Mouse (Mus musculus) stomach, postnatal 0 days (tissue): ENCODE results near the gene N4bp2. TPM values are rescaled to one million over a fixed set of nuclear protein-coding genes. Genes with fewer than 3 reads are reported as not detected.

ENCODE experiments used
- ATAC-seq: fragments of 200-750 bp; cut with Nextera tagmentation; 2 replicates; pipeline ENCODE4 v1.8.0; 2017; ENCODE audit not compliant: low FRiP score, low TSS enrichment
- DNase-seq: peaks from one replicate; pipeline ENCODE4 v3.0.0-alpha.2; 2016; ENCODE audit warnings: low spot score
- H3K27ac ChIP-seq: fragments of 300-500 bp; sonication (generic); replicated peaks from 2 replicates; pipeline ENCODE4 v1.5.1; 2014; ENCODE audit warnings: mild to moderate bottlenecking, control low read depth
- H3K27me3 ChIP-seq: fragments of 300-500 bp; sonication (generic); 2 replicates; pipeline ENCODE4 v1.6.1; 2014; ENCODE audit warnings: low read length; ENCODE audit not compliant: control insufficient read depth, insufficient read depth
- H3K36me3 ChIP-seq: fragments of 300-500 bp; sonication (generic); 2 replicates; pipeline ENCODE4 v1.6.1; 2014; ENCODE audit warnings: low read length, mixed read lengths; ENCODE audit not compliant: control insufficient read depth, insufficient read depth
- H3K4me1 ChIP-seq: fragments of 300-500 bp; sonication (generic); replicated peaks from 2 replicates; pipeline ENCODE4 v1.6.1; 2014; ENCODE audit warnings: antibody characterized with exemption; ENCODE audit not compliant: control insufficient read depth, insufficient read depth
- H3K4me2 ChIP-seq: fragments of 300-500 bp; sonication (generic); replicated peaks from 2 replicates; pipeline ENCODE4 v1.6.1; 2014; ENCODE audit warnings: low read depth, mild to moderate bottlenecking, control low read depth, moderate library complexity
- H3K4me3 ChIP-seq: fragments of 300-500 bp; sonication (generic); 2 replicates; pipeline ENCODE4 v1.5.1; 2014; ENCODE audit warnings: low read depth, low read length, control low read depth
- H3K9ac ChIP-seq: fragments of 300-500 bp; sonication (generic); 2 replicates; pipeline ENCODE4 v1.6.1; 2014; ENCODE audit warnings: mild to moderate bottlenecking, low read length, control low read depth, mixed read lengths
- H3K9me3 ChIP-seq: fragments of 300-500 bp; sonication (generic); 2 replicates; pipeline ENCODE4 v1.6.1; 2016; ENCODE audit warnings: low read length; ENCODE audit not compliant: control insufficient read depth
- CTCF ChIP-seq: IDR thresholded peaks from 2 replicates; pipeline ENCODE4 v1.5.1; 2016; ENCODE audit warnings: antibody characterized with exemption, low read depth, mild to moderate bottlenecking, moderate library complexity
- EP300 ChIP-seq: optimal IDR thresholded peaks from 2 replicates; pipeline ENCODE3; 2016; ENCODE audit warnings: antibody characterized with exemption
- WGBS: fragments of 180-500 bp; shearing (Covaris S2); extraction: QIAGEN DNeasy Blood & Tissue Kit; methylation state at CpG from one replicate; pipeline ENCODE4 v1.1.7; 2014; 5-methylcytosine and 5-hydroxymethylcytosine counted together
- polyA plus RNA-seq: library from polyadenylated mRNA; unstranded; fragments of >200 nt; fragmentation: Nextera tagmentation; extraction: Ambion mirVana; gene quantifications from 2 replicates; pipeline ENCODE4 v1.2.1, GENCODE M21; 2015

Gene N4bp2
- polyA plus RNA-seq, 1 experiment from 2014 or later = 6.0 TPM

DNA sequence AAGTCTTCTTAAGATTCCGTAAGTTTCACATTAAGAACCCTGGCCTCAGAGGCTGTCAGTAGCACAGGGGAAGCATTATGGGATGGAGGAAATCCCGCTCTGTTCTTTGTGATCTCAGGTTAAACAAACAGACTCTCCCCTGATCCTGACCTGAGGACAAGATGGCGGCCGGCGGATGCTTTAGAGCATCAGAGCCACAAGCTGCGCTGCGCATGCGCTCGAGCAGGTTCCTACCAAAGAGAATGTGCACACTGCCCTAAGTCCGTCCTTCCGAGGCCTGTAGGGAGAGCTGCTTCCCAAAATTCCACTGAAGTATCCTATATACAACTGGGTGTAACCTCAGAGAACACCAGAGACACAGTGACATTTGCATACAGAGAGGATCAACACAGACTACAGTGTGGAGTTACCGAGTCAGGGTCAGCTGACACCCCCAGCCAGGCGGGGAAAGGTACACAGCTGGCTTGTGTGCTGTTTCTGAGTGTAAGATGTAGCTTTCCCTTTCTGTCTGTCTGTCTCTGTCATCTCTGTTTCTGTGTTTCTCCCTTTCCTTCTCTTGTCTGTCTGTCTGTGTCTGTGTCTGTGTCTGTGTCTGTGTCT, 108.1 kb downstream of the N4bp2 start:
- ATAC-seq (no peak), DNase-seq (no peak)
- TF ChIP-seq CTCF (no peak), EP300 (no peak)
- H3K4me1 ChIP-seq = no peaks in the 10 kb centered on the region
- WGBS = 83% methylated on average over 13 of the region's 13 CpGs
- no peak overlapping the region for H3K4me2 ChIP-seq
- no peak overlapping the region for H3K4me3 ChIP-seq
- H3K9ac ChIP-seq = no peak overlapping the region
- H3K27ac ChIP-seq = no peak overlapping the region
- H3K36me3 ChIP-seq = no peaks in the 10 kb centered on the region
- H3K27me3 ChIP-seq = no peaks in the 10 kb centered on the region
- no peaks in the 10 kb centered on the region for H3K9me3 ChIP-seq

DNA sequence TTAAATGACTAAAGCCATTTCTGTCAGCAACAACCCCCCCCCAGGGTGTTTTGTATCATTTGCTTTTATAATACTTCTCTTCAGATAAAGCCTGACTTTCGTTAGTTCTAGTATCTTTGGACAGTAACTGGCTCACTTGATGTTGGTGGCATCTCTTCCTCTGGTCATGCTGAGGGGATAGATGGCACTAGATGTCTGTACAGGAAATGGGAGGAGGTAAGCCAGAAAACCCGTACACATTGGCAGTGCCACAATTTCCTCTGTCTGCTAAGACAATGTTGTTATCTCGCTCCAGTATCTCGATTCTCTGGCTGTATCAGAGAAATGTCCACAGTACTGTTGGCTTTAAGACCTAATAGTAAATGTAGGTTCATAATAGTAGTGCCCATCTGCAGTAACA, 109.9 kb downstream of the N4bp2 start:
- H3K4me1 ChIP-seq = no peaks in the 10 kb centered on the region
- 65% methylated on average over 4 of the region's 4 CpGs for WGBS
- H3K4me3 ChIP-seq = no peak overlapping the region
- ATAC-seq (no peak), DNase-seq (no peak)
- H3K27me3 ChIP-seq = no peaks in the 10 kb centered on the region
- no peak overlapping the region for H3K27ac ChIP-seq
- no peak overlapping the region for H3K9ac ChIP-seq
- H3K36me3 ChIP-seq = no peaks in the 10 kb centered on the region
- TF ChIP-seq CTCF (no peak), EP300 (no peak)
- no peaks in the 10 kb centered on the region for H3K9me3 ChIP-seq
- H3K4me2 ChIP-seq = no peak overlapping the region

DNA sequence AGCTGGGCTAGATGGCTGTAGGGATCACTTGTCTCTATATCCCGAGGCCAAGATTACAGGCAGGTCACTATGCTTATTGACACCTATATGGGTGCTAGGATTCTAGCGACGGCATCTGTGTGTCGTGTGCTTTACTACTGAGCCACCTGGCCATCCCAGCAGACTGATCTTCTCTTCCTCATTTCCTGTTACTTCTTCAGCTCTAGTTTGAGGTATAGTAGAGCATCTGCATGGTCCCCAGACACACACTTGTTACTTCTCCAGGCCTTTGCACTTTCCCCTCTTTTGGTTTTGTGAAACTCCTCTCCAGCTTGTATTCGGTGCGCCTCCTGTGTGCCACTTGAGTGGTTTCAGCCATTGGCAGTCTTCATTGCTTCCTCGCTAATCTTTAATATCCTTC, 111.9 kb downstream of the N4bp2 start:
- no peaks in the 10 kb centered on the region for H3K9me3 ChIP-seq

DNA sequence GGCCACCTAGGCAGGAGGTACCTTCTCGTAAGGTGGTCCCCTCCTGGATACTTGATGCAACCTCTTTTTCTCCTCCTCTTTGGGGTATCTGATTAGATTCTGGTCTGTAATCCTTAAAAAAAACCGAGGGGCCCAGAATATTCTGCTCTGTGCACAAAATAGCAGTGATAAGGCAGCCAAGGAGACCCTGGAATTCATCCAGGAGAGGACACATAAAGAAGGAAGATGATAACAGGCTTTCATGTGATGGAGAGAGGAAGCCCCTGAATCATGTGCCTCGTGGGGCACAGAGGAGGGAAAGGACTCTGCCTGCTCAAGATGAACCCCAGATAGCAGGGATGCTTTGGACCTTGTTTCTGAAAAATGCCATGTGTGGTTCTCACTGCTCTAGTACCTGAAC, 115.0 kb downstream of the N4bp2 start:
- Histone ChIP-seq H3K4me2 (no peak overlapping the region), H3K9me3 (no peaks in the 10 kb centered on the region), H3K9ac (no peak overlapping the region), H3K27me3 (no peaks in the 10 kb centered on the region), H3K36me3 (no peaks in the 10 kb centered on the region), H3K4me3 (no peak overlapping the region), H3K4me1 (no peaks in the 10 kb centered on the region), H3K27ac (no peak overlapping the region)
- no peak for ATAC-seq
- 64% methylated on average over 3 of the region's 3 CpGs for WGBS
- TF ChIP-seq CTCF = no peak
- TF ChIP-seq EP300 = no peak
- DNase-seq = no peak

More for the DNA sequence above, 111.9 kb downstream of the N4bp2 start:
- TF ChIP-seq CTCF = no peak
- no peak for TF ChIP-seq EP300
- WGBS = 90% methylated on average over 7 of the region's 7 CpGs
- H3K36me3 ChIP-seq = no peaks in the 10 kb centered on the region
- H3K4me1 ChIP-seq = no peaks in the 10 kb centered on the region
- DNase-seq = no peak
- no peaks in the 10 kb centered on the region for H3K27me3 ChIP-seq
- ATAC-seq = no peak
- no peak overlapping the region for H3K4me2 ChIP-seq
- no peak overlapping the region for H3K4me3 ChIP-seq
- H3K9ac ChIP-seq = no peak overlapping the region
- H3K27ac ChIP-seq = no peak overlapping the region

Other genes starting within 250 kb of the N4bp2 start
- 355 and 360 TPM in 2 replicates for gene Smim14, start 226.3 kb upstream of the N4bp2 start, polyA plus RNA-seq
- gene Ube2k, start 226.3 kb upstream of the N4bp2 start, polyA plus RNA-seq = 130 and 136 TPM in 2 replicates
- gene Pds5a, start 65.2 kb upstream of the N4bp2 start, polyA plus RNA-seq = 16.7 and 18.1 TPM in 2 replicates
- gene Rhoh, start 97.7 kb downstream of the N4bp2 start, polyA plus RNA-seq = 0.47 and 0.51 TPM in 2 replicates
- gene Chrna9, start 171.4 kb downstream of the N4bp2 start, polyA plus RNA-seq = not detected in 2 replicates
- gene 9130230L23Rik, start 240.8 kb downstream of the N4bp2 start, polyA plus RNA-seq = 4.7 and 4.8 TPM in 2 replicates